In genomic region chr1:176814591-176815062, GRCm38 (mm10) we compare ENCODE assay signal across 7 mouse cellular contexts. TPM values are rescaled to one million over a fixed set of nuclear protein-coding genes. Genes with fewer than 3 reads are reported as not detected.
DNase-seq lines count a peak whose midpoint lies in the region; ATAC-seq lines count a peak whose summit lies in the region.

Gene Sdccag8 (plus strand): TSS chr1:176814660.

- ATAC-seq in intestine, embryonic 15.5 days = peak; percentile 97

- H3K36me3 ChIP-seq in intestine, embryonic 15.5 days = no peaks in the 10 kb centered on the region
- no peaks in the 10 kb centered on the region for H3K36me3 ChIP-seq in midbrain, embryonic 10.5 days

- no peaks in the 10 kb centered on the region for H3K27me3 ChIP-seq in intestine, embryonic 15.5 days (replicated peaks)
- H3K27me3 ChIP-seq in midbrain, embryonic 10.5 days (ENCODE audit: low read depth, poor library complexity, severe bottlenecking) = no peaks in the 10 kb centered on the region

- H3K4me3 ChIP-seq in intestine, embryonic 15.5 days (replicated peaks) = peak within 1 kb of the TSS; percentile 87
- peak within 1 kb of the TSS; percentile 93 for H3K4me3 ChIP-seq in midbrain, embryonic 10.5 days

- peak within 1 kb of the TSS; percentile 96 for H3K27ac ChIP-seq in intestine, embryonic 15.5 days
- H3K27ac ChIP-seq in midbrain, embryonic 10.5 days (replicated peaks) = peak within 1 kb of the TSS; percentile 99

- peak within 1 kb of the TSS; percentile 76 for H3K9ac ChIP-seq in intestine, embryonic 15.5 days

- intact Hi-C loops in left cerebral cortex, postnatal 25 days (cut with DNase I) = no loop called here

- 0% methylated on average over 25 of the region's 25 CpGs for WGBS in intestine, embryonic 15.5 days
- WGBS in midbrain, embryonic 10.5 days = under 1% methylated on average over 25 of the region's 25 CpGs

- H3K4me2 ChIP-seq in intestine, embryonic 15.5 days (replicated peaks) = peak within 1 kb of the TSS; percentile 65

- no peaks in the 10 kb centered on the region for H3K9me3 ChIP-seq in intestine, embryonic 15.5 days
- no peaks in the 10 kb centered on the region for H3K9me3 ChIP-seq in midbrain, embryonic 10.5 days (replicated peaks)

- peaks cover 7% of the 10 kb centered on the region for H3K4me1 ChIP-seq in intestine, embryonic 15.5 days (replicated peaks)
- peaks cover 28% of the 10 kb centered on the region for H3K4me1 ChIP-seq in midbrain, embryonic 10.5 days

- peak; percentile 75 to 80 for DNase-seq in adrenal gland, adult 18-20 months (ENCODE audit: low spot score in 2 of 2)
- DNase-seq in embryo, embryonic 11 days = peak; percentile 97
- peak; percentile 96 for DNase-seq in gastrocnemius, postnatal 25 days
- DNase-seq in left cerebral cortex, postnatal 25 days (ENCODE audit: low spot score in 2 of 2) = peak; percentile 93 to 99
- DNase-seq in midbrain, embryonic 10.5 days (ENCODE audit: low spot score) = peak; percentile 94
- DNase-seq in right cerebral cortex, postnatal 4 days = peak; percentile 89

RNA-seq across cellular contexts. Expression of gene Sdccag8, which starts in this region (rescaled TPM):
- 1 to 10 TPM; 8.4 to 8.8 TPM for total RNA-seq in adrenal gland, adult 18-20 months (2021)
- 1 to 10 TPM; 3.8 to 3.9 TPM for total RNA-seq in gastrocnemius, postnatal 25 days (2021)
- polyA plus RNA-seq in intestine, embryonic 15.5 days (2015; fragmentation: Nextera tagmentation; extraction: Ambion mirVana) = 23.9 and 24.7 TPM in 2 replicates
- total RNA-seq in left cerebral cortex, postnatal 25 days (2021) = 10 to 100 TPM; 14.3 to 16.4 TPM
- polyA plus RNA-seq in midbrain, embryonic 10.5 days (2016; fragmentation: Nextera tagmentation; extraction: Ambion mirVana) = 22.8 and 26.5 TPM in 2 replicates

Comparison
In these comparisons a context has a peak if more than half of its experiments do, and no peak if none do; other contexts are left out.
1. Peak in every context shown above with its lines: DNase-seq, ATAC-seq, H3K4me3 ChIP-seq and H3K27ac ChIP-seq.